Mouse (Mus musculus) liver, postnatal 0 days (tissue): ENCODE measurements around the gene Wscd2. TPM values are rescaled to one million over a fixed set of nuclear protein-coding genes. Genes with fewer than 3 reads are reported as not detected.
"Not testable (repeated sequence)": the region's sequence is repeated elsewhere in the genome, so short reads cannot be mapped to it uniquely, and the experiment has no call there.

Experiments
- ATAC-seq: fragments of 200-750 bp; cut with Nextera tagmentation; 2 replicates; pipeline ENCODE4 v1.8.0; 2017; ENCODE audit warnings: mild to moderate bottlenecking, moderate library complexity
- DNase-seq: peaks from one replicate; pipeline ENCODE4 v3.0.0-alpha.2; 2016
- H3K27ac ChIP-seq: fragments of 300-500 bp; sonication (generic); 2 replicates; pipeline ENCODE4 v1.5.1; 2014; ENCODE audit warnings: antibody characterized with exemption, moderate library complexity, mild to moderate bottlenecking, low read depth
- H3K27me3 ChIP-seq: fragments of 300-500 bp; sonication (generic); 2 replicates; pipeline ENCODE4 v1.6.1; 2014; ENCODE audit warnings: low read length, control low read depth, mixed read lengths; ENCODE audit not compliant: insufficient read depth
- H3K36me3 ChIP-seq: fragments of 300-500 bp; sonication (generic); replicated peaks from 2 replicates; pipeline ENCODE4 v1.6.1; 2014; ENCODE audit warnings: mild to moderate bottlenecking, control low read depth, low read length, moderate library complexity, mixed read lengths; ENCODE audit not compliant: insufficient read depth
- H3K4me1 ChIP-seq: fragments of 300-500 bp; sonication (generic); 2 replicates; pipeline ENCODE4 v1.6.1; 2014; ENCODE audit warnings: antibody characterized with exemption, mild to moderate bottlenecking, control low read depth; ENCODE audit not compliant: insufficient read depth
- H3K4me2 ChIP-seq: fragments of 300-500 bp; sonication (generic); 2 replicates; pipeline ENCODE4 v1.6.1; 2014; ENCODE audit warnings: low read depth, mild to moderate bottlenecking, low read length, moderate library complexity, mixed read lengths
- H3K4me3 ChIP-seq: fragments of 300-500 bp; sonication (generic); 2 replicates; pipeline ENCODE4 v1.5.1; 2014; ENCODE audit warnings: low read depth, low read length
- H3K9ac ChIP-seq: fragments of 300-500 bp; sonication (generic); replicated peaks from 2 replicates; pipeline ENCODE4 v1.6.1; 2014; ENCODE audit warnings: mild to moderate bottlenecking, moderate library complexity
- H3K9me3 ChIP-seq: fragments of 300-500 bp; sonication (generic); 2 replicates; pipeline ENCODE4 v1.6.1; 2016; ENCODE audit warnings: mild to moderate bottlenecking, control low read depth, low read length, mixed read lengths
- CTCF ChIP-seq: sonication (generic); IDR thresholded peaks from 2 replicates; pipeline ENCODE4 v1.5.1; 2016; ENCODE audit warnings: antibody characterized with exemption, low read depth
- EP300 ChIP-seq: IDR thresholded peaks from 2 replicates; pipeline ENCODE4 v1.6.1; 2016; ENCODE audit warnings: antibody characterized with exemption, low read depth, mild to moderate bottlenecking
- WGBS: fragments of 180-500 bp; shearing (Covaris S2); extraction: QIAGEN DNeasy Blood & Tissue Kit; methylation state at CpG from one replicate; pipeline ENCODE4 v1.1.7; 2014; ENCODE audit not compliant: insufficient replicate concordance; 5-methylcytosine and 5-hydroxymethylcytosine counted together
- polyA plus RNA-seq: library from polyadenylated mRNA; unstranded; fragments of >200 nt; fragmentation: Nextera tagmentation; extraction: Ambion mirVana; gene quantifications from 2 replicates; pipeline ENCODE4 v1.2.1, GENCODE M21; 2015

The Wscd2 gene
- polyA plus RNA-seq, 1 experiment from 2014 or later = not detected

GRCm38 (mm10) chr5:113586458-113586849, 96.3 kb downstream of the Wscd2 start:
- 62% methylated on average over 5 of the region's 5 CpGs for WGBS
- not testable (repeated sequence) for H3K4me1 ChIP-seq, H3K9ac ChIP-seq, H3K36me3 ChIP-seq, H3K9me3 ChIP-seq, DNase-seq, H3K27me3 ChIP-seq, H3K4me2 ChIP-seq, H3K4me3 ChIP-seq, ATAC-seq, H3K27ac ChIP-seq
- peak; percentile 39 for TF ChIP-seq CTCF

GRCm38 (mm10) chr5:113590010-113590640, 100.0 kb downstream of the Wscd2 start:
- WGBS = 71% methylated on average over 5 of the region's 5 CpGs
- Histone ChIP-seq H3K27me3 (no peaks in the 10 kb centered on the region), H3K9me3 (no peaks in the 10 kb centered on the region), H3K4me2 (no peak overlapping the region), H3K9ac (no peak overlapping the region), H3K27ac (no peak overlapping the region), H3K4me3 (no peak overlapping the region), H3K4me1 (no peaks in the 10 kb centered on the region), H3K36me3 (no peaks in the 10 kb centered on the region)
- TF ChIP-seq CTCF = no peak
- no peak for TF ChIP-seq EP300
- no peak for ATAC-seq
- no peak for DNase-seq

- WGBS = 33% methylated on average over 3 of the region's 3 CpGs
- Histone ChIP-seq H3K9me3 (no peaks in the 10 kb centered on the region), H3K36me3 (no peaks in the 10 kb centered on the region), H3K4me2 (no peak overlapping the region), H3K9ac (no peak overlapping the region), H3K4me1 (no peaks in the 10 kb centered on the region), H3K4me3 (no peak overlapping the region), H3K27ac (no peak overlapping the region), H3K27me3 (no peaks in the 10 kb centered on the region)
- no peak for DNase-seq
- no peak for TF ChIP-seq CTCF
- TF ChIP-seq EP300 = no peak
- ATAC-seq = no peak
Observed at GRCm38 (mm10) chr5:113591166-113591565, 101.0 kb downstream of the Wscd2 start.

- ATAC-seq = no peak
- Histone ChIP-seq H3K9me3 (no peaks in the 10 kb centered on the region), H3K4me2 (no peak overlapping the region), H3K4me1 (no peaks in the 10 kb centered on the region), H3K4me3 (no peak overlapping the region), H3K36me3 (no peaks in the 10 kb centered on the region), H3K27me3 (no peaks in the 10 kb centered on the region), H3K27ac (no peak overlapping the region), H3K9ac (no peak overlapping the region)
- 16% methylated on average over 6 of the region's 6 CpGs for WGBS
- DNase-seq = no peak
- no peak for TF ChIP-seq EP300
- no peak for TF ChIP-seq CTCF
Observed at GRCm38 (mm10) chr5:113591751-113592230, 101.7 kb downstream of the Wscd2 start.

- no peak overlapping the region for H3K4me3 ChIP-seq
- no peak overlapping the region for H3K9ac ChIP-seq
- 62% methylated on average over 6 of the region's 6 CpGs for WGBS
- H3K9me3 ChIP-seq = no peaks in the 10 kb centered on the region
- no peaks in the 10 kb centered on the region for H3K36me3 ChIP-seq
- no peak overlapping the region for H3K4me2 ChIP-seq
- H3K27me3 ChIP-seq = no peaks in the 10 kb centered on the region
- TF ChIP-seq EP300 (no peak), CTCF (no peak)
- DNase-seq (no peak), ATAC-seq (no peak)
- no peak overlapping the region for H3K27ac ChIP-seq
- H3K4me1 ChIP-seq = no peaks in the 10 kb centered on the region
Observed at GRCm38 (mm10) chr5:113593911-113594705, 104.0 kb downstream of the Wscd2 start.

GRCm38 (mm10) chr5:113596252-113596651, 106.1 kb downstream of the Wscd2 start:
- Histone ChIP-seq H3K9me3 (no peaks in the 10 kb centered on the region), H3K9ac (no peak overlapping the region), H3K4me3 (no peak overlapping the region), H3K27me3 (no peaks in the 10 kb centered on the region), H3K4me1 (no peaks in the 10 kb centered on the region), H3K4me2 (no peak overlapping the region), H3K36me3 (no peaks in the 10 kb centered on the region), H3K27ac (no peak overlapping the region)
- whole genome bisulfite sequencing = 82% methylated on average over 9 of the region's 9 CpGs
- ATAC-seq (no peak), DNase-seq (no peak)
- no peak for TF ChIP-seq EP300
- no peak for TF ChIP-seq CTCF
